Mouse (Mus musculus) natural killer cell, adult 2 months (primary cell): Measurements from ENCODE around the gene Ttll11.

Experiments used
- DNase-seq, 2 experiments: peaks; one replicate each; pipeline ENCODE4 v3.0.0; 2022; ENCODE audit warnings: low spot score in 2 of 2

Ttll11 gene

DNA sequence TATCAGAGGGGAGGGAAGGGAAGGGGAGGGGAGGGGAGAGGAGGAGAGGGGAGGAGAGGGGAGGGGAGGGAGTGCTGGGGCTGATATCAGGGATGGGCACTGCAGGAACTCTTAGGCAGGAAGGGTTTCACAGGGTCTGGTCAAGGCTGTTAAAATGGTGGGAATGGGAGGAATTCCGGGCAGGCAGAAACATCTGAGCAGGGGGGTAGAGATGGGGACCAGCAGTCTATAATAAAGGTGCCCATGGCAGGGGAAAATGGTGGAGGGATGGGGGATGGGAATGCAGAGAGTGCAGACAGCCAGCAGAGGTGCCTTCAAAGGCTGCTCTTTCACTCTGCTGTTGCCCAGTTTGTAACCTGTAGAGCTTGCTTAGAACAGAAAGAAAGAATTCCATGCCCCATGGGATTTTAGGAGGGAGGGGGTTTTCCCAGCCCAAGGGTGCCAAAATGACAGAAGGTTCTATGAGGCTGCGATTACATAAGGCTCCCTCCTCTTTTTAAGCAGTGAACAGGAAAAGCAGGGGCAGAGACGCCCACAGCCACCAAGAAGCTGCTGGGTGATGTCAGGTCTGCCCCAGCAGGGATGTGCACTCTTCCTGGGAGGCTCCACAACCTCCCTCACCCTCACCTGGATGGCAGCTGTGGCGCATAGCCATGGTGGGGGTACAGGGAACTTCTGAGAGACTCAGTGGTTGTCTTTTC lies 211.0 kb downstream of the Ttll11 start:
- no peak for DNase-seq

GRCm38 (mm10) chr2:35767834-35768537 lies 211.7 kb downstream of the Ttll11 start:
- DNase-seq: no peak

DNA sequence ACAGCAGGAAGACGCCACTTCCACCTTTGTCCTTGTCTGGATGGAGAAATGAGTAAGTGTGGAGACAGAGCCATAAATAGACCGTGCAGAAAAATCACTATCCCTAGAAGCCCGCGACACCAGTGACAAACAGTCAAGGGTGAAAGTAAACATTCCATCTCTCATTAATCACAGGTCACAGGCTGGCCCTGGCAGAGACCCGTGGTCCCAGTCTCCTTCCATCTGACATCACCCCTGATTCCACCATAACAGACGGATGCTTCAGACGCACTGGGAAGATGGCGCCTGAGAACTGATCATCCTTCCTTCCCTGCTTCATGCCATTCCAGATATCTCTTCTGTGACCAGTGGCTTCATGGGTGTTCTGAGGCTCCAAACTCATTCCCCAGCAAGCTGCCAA lies 215.4 kb downstream of the Ttll11 start:
- DNase-seq: no peak

- DNase-seq: no peak
These were observed 215.9 kb downstream of the Ttll11 start for GRCm38 (mm10) chr2:35763818-35764217.

- DNase-seq: no peak
These were observed 218.3 kb downstream of the Ttll11 start for GRCm38 (mm10) chr2:35761458-35761857.

DNA sequence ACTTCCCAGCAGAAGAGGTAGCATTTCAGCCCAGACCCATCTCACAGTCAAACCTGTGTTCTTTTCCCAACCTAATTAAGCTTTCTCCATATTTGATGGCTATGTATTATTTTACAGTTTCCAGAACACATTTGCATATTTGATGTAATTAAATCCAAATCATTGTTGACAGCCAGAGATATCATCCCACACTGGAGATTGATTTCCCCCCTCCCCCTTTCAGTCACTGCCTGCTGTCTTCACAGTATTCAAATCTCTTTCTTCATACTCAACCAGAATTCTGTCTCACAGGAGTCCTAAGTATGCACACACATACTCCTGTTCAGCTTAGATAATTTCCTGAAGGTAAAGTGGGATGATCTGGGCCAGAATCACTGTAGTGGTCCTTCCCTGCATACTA lies 218.8 kb downstream of the Ttll11 start:
- no peak for DNase-seq

DNA sequence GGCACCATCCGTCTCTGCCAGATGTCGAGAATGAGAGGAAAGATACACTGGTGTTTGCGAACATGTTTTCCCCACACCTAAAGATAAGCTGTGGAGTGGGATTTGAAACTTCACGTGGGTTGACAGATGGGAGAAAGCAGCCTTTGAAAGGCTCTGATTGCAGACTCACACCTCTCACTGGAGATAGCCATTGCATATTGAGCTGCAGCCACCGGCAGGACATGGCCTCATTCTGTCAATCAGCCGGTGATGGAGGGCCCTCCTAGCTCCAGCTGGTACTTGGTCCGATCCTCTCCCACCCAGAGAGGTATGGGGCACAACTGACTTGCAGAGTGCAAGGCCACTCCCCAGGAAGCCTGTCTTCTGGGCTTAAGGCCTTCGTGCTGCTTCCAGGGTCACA lies 219.4 kb downstream of the Ttll11 start:
- DNase-seq: no peak

DNA sequence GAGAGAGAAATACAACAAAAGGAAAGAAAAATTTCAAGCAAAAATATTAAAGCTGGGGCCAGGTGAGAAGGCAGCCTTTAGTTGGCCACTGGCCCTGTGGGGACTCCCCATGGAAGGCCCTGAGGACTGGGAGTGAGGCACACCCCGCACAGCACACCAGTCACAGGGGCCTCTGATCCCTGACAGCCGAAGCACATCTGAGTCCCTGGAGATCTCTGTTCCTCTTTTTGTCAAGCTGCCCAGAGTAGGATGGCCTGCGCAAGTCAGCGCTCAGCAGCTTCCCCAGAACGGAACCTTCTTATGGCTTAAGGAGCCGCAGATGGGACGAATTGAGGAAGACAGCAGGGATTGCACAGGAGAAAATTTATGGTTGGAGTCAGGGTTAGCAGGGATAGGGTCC lies 223.2 kb downstream of the Ttll11 start:
- peak in 1 of 2 experiments; percentile 38 for DNase-seq

DNA sequence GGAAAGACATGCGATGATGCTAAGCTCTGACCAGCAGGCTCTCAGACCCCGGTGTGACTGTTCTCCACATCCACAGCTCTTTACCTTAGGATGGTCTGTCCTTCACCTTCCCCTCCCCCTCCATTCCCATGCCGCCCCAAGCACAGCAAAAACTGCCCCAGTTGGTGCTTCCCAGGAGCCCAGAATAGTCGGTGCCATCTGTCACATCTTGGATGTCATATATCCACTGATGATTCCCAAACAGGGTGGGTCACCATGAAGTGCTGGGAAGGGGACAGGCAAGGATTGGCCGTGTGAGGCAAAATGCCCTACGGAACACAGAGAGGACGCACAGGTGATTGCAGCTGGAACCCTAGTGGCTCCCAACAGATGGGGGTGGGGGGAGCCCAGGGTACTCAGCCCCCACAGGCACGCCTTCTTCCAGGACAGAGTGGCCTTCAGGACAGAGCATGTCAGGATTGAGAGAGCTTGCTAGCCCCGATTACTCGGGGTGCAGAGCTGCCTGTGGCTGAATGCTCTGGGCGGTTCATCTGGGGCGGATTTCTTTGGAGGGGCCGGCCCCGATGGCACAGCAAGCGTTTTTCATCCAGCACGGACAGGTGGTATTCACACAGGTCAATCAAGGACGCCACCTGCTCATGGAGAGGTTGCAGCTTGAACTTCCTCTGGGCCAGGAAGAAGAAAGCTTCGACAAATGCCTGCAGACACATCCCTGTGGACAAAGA lies 227.8 kb downstream of the Ttll11 start:
- no peak for DNase-seq

- no peak for DNase-seq
These were observed 229.1 kb downstream of the Ttll11 start for GRCm38 (mm10) chr2:35750533-35751141.

DNA sequence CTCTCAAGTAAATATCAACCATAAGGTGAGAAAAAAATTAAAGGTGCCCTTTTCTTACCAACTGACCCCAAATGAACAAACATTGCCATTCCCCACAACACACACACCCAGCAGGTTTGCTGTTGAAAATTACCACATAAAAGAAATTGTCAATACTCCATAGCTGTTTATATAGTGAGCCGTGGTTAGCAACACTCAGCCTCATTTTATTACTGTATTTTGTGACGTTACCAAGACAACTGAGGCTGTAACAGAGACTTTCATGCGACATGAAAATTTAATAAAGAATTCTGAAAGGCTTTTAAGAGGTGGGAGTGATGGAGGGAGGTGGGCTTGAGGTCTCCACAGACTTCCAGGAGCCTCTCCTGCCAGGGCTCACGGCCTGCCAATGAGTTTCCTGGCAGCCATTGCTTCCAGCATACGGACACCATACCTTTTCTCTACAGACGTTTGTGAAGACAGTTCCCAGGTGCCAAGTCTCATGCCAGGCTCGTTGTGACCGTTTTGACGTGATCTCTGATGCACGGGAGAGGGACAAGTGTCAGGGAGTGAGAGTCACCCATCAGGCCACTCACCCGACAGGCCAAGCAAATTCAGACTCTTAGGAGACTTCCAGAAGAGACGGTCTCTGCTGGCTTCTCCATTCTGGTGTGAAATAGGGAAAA lies 232.2 kb downstream of the Ttll11 start:
- no peak for DNase-seq

- DNase-seq: no peak
These were observed 233.1 kb downstream of the Ttll11 start for GRCm38 (mm10) chr2:35746638-35747037.

DNA sequence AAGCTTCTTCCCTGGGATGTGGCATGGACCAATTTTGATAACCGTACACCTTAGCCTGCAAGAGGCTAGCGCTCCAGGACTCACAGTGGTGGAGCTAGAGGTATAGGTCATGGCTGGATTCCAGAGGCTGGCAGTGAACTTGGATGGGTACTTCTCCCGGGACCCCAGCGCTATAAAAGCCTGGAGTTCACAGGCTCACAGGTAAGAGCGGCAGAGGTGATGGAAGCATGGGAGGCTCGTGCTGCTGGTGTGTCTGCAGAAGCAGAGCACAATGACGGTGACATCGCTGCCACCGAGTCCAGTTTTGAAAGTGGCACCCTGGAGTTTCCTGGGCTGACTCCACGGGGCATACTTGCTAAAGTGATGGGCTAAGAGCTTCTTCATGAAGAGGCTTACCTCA lies 233.8 kb downstream of the Ttll11 start:
- no peak for DNase-seq

- no peak for DNase-seq
These were observed 240.0 kb downstream of the Ttll11 start for GRCm38 (mm10) chr2:35739669-35740254.

GRCm38 (mm10) chr2:35737467-35738027 lies 242.2 kb downstream of the Ttll11 start:
- no peak for DNase-seq

DNA sequence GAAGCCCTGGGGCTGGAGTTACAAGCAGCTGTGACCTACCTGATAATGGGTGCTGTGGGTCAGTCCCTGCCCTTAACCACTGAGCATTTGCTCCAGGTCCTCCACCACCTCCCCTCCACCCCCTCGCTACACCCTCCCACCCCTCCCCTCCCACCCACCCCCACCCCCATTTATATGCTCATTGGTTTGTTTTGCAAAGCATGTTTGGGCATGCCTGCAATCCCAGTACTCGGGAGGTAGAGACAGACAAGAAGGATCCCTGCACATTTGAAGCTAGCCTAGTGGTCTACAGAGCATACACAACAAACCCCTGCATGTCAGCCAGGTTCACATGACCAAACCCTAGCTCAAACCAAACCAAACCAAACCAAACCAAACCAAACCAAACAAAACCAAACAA lies 243.7 kb downstream of the Ttll11 start:
- no peak for DNase-seq

- DNase-seq: no peak
These were observed 244.7 kb downstream of the Ttll11 start for GRCm38 (mm10) chr2:35735001-35735400.

DNA sequence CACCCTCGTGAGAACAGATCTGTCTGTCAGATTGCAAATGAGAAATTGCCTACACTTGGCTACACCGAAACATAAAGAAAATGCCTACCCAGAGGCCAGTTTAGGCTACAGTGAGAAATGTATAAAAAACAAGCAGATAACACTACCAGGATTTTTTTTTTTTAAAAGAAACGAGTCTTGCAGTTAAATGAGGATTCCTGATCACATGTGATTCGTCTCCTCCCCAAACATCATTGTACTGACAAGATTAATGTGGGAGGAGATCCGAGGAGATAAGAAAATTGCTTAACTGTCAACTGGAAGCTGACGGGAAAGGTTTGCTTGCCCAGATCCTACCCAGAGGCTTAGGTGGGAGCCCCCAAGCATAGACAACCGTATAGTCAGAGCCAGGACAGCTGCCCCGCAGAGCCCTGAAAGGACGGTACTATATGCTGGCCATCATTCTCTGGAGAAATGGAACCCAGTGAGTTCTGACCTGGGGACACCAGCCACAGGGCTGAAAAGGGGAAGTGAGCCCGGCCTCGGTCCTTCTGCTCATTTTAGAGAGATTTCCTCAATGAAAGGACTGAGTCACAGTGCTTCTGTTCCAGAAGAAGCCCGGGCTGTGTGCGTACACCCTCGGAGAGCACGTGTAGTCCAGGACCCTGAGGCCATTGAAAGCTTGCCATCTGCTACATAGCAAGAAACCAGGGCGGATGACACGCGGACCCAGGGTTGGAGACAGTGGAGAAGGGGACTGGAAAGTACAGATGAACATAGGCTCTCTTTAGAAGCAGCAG lies 247.9 kb downstream of the Ttll11 start:
- peak in 1 of 2 experiments; percentile 53 for DNase-seq

DNA sequence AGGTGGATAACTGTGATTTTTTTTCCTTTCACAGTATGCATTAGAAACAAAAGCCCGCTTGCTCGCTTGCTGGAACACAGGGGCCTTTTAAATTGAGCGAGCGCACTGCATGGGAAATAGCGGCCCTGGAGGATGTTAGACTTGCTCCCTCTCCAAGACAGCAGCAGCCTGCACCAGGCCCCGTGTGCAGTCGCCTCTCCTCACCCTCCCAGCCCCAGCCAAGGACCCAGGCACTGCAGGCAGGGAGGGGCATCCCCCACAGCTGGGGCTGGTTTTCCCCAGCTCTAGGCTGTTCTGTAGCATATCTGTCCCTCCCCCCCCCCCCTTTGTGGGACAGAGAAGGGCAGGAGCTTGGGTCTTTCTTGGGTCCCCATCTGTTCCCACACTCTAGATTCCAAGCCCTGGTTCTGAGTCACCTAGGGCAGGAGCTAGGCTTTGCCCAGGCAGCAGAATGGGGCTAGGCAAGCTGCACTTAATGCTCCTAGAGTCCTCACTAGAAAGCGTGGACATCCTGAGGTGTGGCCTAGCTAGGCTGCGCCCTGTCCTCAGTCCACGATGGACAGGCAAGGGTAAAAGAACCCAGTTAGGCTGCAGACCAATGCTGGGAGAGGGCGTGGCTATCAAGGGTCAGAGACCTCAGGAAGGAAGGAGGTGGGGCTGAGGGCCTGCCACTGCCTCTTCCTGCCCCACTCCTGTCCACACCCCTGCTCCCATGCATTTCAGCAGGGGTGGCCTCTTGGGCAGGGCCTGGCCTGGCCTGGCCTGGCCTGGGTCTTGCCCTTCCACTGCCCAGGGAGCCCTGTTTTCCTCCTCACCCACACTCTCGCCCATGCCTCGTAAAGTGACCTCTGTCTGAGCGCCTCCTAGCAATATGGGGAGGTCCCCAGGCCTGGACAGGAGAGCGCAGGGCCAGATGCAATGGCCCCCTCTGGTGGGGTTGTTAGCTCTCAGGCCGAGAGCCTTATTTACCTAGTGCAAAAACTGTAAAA lies 250.3 kb downstream of the Ttll11 start:
- DNase-seq: peak; percentile 18 to 40
